Mouse (Mus musculus): ENCODE results near the gene Zfp408.
"Not testable (repeated sequence)": the region's sequence is repeated elsewhere in the genome, so short reads cannot be mapped to it uniquely, and the experiment has no call there.

Gene Zfp408

GRCm38 (mm10) chr2:91651458-91652258 lies 2.1 kb upstream of the Zfp408 start:
- DNase-seq (ENCODE audit: low spot score in 2 of 2), result no peak

GRCm38 (mm10) chr2:91650360-91650995 lies 887 bp upstream of the Zfp408 start:
- no peak for DNase-seq (ENCODE audit: low spot score in 2 of 2)

- DNase-seq (ENCODE audit: low spot score in 2 of 2), result no peak
Observed at GRCm38 (mm10) chr2:91649152-91649551, 439 bp downstream of the Zfp408 start.

DNA sequence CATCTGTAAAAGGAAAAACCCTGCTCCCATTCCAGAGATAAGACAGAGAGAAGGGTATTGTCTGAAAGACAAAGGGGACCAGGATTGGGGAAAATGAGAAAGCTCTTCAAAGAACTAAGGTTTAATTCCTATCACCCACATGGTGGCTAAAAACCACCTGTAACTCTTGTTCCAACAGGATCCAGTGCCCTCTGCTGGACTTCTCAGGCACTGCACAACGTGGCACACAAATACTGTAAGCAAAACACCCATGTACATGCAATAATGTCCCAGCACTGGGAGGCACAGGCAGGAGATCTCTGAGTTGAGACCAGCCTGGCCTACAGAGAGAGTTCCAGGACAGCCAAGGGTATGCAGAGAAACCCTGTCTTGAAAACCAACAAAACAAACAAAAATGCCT lies 2.9 kb downstream of the Zfp408 start:
- DNase-seq (ENCODE audit: low spot score in 2 of 2), result no peak

DNA sequence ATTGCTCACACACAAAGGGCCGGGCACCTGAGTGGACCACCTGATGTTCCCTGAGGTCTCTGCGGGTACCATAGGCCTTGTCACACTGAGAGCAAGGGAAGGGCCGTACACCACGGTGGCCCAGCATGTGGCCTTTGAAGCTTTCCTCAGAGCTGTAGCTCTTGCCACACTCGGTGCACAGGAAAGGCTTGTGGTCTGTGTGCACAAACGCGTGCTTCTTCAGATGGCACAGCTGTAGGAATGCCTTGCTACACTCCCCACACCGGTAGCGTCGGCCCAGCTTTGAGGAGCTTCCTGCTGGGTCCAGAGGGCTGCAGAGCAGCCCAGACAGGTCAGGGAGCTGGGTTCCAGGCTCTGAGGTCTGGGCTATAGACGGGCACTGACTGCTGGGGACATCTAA lies 3.8 kb downstream of the Zfp408 start:
- DNase-seq (ENCODE audit: low spot score in 2 of 2), result no peak

GRCm38 (mm10) chr2:91645354-91645753 lies 4.2 kb downstream of the Zfp408 start:
- no peak for DNase-seq (ENCODE audit: low spot score in 2 of 2)

DNA sequence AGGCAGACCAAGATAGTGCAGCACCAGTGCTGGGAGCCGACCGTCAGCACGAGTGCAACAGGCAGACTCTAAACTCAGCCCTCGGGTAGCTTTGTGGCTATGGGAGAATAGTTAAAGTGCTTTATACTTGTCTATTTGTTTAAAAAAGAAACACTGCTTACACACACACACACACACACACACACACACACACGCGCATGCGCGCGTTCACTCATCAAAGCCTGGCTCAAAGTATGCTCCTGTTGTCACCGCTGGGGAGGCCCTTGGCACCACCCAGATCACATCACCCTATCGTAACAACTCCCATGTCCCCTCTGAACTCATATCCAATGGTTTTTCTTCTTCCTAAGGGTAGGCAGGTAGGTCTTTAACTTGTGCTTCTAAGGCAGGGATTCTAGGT lies 5.6 kb downstream of the Zfp408 start:
- no peak for DNase-seq (ENCODE audit: low spot score in 2 of 2)

DNA sequence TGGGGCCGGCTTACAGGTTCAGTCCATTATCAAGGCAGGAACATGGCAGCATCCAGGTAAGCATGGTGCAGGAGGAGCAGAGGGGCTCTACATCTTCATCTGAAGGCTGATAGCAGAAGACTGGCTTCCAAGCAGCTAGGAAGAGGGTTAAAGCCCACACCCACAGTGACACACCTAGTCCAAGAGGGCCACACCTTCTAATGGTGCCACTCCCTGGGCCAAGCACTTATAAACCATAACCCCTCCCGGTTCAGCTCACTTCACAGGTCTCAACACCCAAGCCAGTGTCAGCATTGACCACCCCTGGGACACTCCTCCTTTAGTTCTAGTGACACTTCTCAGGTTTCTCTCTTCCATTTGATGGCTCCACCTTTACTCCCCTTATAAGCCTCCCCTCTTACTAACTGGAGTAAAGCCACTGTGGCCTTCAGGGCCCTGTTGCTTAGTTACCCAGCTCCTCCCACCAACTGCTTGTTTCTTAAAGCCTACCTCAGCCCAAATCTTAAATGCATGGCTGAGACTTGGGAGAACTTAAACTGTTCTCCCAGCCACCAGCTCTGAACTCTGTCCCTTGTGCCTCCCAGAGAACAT lies 6.7 kb downstream of the Zfp408 start:
- no peak for DNase-seq (ENCODE audit: low spot score in 2 of 2)

DNA sequence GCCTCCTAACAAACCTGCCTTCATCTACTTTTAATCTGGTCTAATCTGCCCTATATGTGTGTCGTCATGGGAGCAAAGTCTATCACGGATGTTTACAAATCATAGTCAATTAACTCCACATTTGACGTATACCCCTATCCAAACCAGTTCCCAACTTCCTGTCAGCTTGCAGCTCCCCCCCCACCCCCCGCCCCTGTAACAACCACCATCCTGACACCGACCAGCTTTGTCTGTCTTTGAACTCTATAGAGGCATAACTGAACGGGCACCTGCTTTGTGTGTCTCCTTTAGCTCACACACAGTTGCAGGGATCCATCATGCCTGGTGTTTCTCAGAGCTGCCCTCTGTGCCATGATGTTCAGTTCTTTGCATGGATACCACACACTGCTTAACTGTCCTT lies 10.7 kb downstream of the Zfp408 start:
- DNase-seq (ENCODE audit: low spot score in 2 of 2), result no peak

GRCm38 (mm10) chr2:91636727-91637338 lies 12.8 kb downstream of the Zfp408 start:
- DNase-seq (ENCODE audit: low spot score in 2 of 2), result peak; percentile 45

DNA sequence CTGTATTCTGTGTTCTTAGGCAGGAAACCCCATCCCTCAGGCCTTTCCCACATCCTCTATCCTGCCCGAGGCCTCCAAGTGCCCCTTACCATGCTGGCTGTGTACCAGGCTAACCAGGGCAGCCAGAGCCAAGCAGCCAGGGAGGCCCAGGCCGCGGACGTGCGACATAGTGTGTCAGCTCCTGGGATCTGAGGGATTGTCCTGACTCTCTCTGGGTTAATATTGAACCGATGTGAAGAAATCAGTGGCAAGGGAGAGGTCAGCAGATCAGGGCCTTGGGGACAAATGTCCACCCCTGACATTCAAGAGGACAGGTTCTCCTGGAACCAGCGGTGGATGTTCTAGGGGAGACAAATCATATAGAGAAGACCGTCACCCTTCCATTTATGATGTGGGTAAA lies 13.4 kb downstream of the Zfp408 start, which contains the start of gene F2:
Gene F2 (minus strand): TSS at position 186 of the 400 bp plus-strand sequence.
- no peak for DNase-seq (ENCODE audit: low spot score in 2 of 2)

- DNase-seq (ENCODE audit: low spot score in 2 of 2), result no peak
Observed at GRCm38 (mm10) chr2:91635486-91635885, 14.1 kb downstream of the Zfp408 start.

- DNase-seq (ENCODE audit: low spot score in 2 of 2), result no peak
Observed at GRCm38 (mm10) chr2:91634841-91635240, 14.8 kb downstream of the Zfp408 start.

DNA sequence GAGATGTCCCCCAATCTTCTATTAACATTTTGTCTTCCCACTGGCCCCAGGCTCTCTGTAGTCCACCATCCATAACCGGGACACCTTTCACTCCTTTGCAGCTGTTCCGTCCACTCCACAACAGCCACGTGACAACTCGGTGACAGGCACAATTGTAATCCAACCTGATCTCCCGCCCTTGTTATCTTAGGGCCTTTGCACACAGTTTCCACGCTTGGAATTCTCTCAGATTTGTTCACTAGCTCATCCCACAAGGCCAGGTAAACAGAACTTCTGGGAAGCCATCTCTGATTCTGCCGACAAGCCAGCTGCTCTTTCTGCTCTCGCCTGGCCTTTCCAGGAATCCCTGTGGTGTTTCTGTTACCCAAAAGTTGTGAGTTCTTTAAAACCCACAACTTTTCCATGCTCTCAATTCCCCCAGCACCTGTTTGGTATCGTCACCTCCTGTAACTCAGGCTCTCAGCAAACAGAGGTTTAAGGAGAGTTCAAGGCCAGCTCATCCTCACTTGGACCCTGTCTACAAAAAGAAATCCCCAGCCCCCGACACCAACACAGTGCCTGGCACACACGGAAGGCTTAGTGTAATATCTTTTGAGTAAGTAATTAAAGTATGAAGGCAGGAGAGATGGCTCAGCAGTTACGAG lies 16.1 kb downstream of the Zfp408 start:
- DNase-seq (ENCODE audit: low spot score in 2 of 2), result no peak

GRCm38 (mm10) chr2:91632316-91632715 lies 17.3 kb downstream of the Zfp408 start:
- DNase-seq (ENCODE audit: low spot score in 2 of 2), result no peak

GRCm38 (mm10) chr2:91631826-91632225 lies 17.8 kb downstream of the Zfp408 start:
- no peak for DNase-seq (ENCODE audit: low spot score in 2 of 2)

- DNase-seq (ENCODE audit: low spot score in 2 of 2), result no peak
Observed at GRCm38 (mm10) chr2:91630384-91630783, 19.2 kb downstream of the Zfp408 start.

GRCm38 (mm10) chr2:91629682-91630081 lies 19.9 kb downstream of the Zfp408 start:
- DNase-seq (ENCODE audit: low spot score in 2 of 2), result no peak

- DNase-seq (ENCODE audit: low spot score in 2 of 2), result no peak
Observed at GRCm38 (mm10) chr2:91628171-91628570, 21.4 kb downstream of the Zfp408 start.

GRCm38 (mm10) chr2:91627486-91627885 lies 22.1 kb downstream of the Zfp408 start:
- no peak for DNase-seq (ENCODE audit: low spot score in 2 of 2)

DNA sequence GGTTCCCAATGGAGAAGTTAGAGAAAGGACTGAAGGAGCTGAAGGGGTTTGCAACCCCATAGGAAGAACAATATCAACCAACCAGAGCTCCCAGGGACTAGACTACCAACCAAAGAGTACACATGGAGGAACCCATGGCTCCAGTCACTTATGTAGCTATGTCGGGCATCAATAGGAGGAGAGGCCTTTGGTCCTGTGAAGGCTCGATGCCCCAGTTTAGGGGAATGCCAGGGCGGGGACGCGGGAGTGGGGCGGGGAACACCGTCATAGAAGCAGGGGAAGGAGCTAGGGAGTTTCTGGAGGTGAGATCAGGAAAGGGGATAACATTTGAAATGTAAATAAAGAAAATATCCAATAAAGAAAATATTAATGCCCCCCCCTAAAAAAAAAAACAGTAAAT lies 26.2 kb downstream of the Zfp408 start:
- not testable (repeated sequence) for DNase-seq (ENCODE audit: low spot score in 2 of 2)

DNA sequence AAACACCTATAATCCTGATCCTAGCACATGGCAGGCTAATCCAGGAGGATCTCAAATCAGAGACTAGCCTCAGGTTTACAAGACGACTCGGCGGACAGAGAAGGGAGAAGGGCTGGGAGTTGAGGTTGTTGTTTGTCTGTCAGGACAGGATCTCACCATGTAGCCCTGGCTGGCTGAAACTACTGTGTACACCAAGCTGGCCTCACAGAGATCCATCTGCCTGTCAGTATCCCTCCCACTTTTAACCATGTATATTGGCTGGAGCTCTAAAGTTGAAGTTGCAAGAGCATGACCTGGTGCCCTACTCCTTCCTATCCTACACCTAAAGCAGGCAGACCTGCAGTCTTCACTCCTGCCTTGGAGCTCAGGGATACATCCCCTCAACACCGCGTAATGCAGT lies 27.2 kb downstream of the Zfp408 start:
- no peak for DNase-seq (ENCODE audit: low spot score in 2 of 2)
